Mouse (Mus musculus) megakaryocyte, embryonic 14.5 days (primary cell): ENCODE data around the gene Sqor.

Experiments used
- FLI1 ChIP-seq: IDR thresholded peaks from 2 replicates; pipeline ENCODE4 v1.6.1; 2012; ENCODE audit warnings: low read length, inconsistent platforms, mixed read lengths
- GATA1 ChIP-seq: IDR thresholded peaks from 3 replicates; pipeline ENCODE4 v1.6.1; 2012; ENCODE audit warnings: mixed read lengths, low read length, inconsistent platforms, borderline replicate concordance

DNA sequence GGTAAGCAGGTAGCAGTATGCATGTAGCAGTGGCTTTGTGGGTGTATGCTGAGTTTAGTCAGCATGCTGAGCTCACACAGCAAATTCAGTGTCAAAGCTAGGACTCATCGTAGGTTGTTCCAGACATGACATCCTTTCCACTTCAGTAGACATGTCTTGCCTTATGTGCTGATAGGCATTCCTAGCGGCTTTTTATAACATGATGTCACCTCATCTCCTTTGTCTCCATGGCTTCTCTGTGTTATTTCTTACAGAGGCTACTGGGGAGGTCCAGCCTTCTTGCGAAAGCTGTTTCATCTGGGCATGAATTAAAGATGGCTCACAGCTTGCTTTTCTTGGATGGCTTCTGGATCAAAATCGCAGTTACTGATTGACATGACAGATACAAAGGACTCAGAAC is 44.0 kb downstream of the Sqor start:
- no peak for TF ChIP-seq GATA1
- TF ChIP-seq FLI1, result no peak
